Mouse (Mus musculus): ENCODE measurements around the gene Cdkl2. TPM values are rescaled to one million over a fixed set of nuclear protein-coding genes. Genes with fewer than 3 reads are reported as not detected.

Gene Cdkl2
- polyA plus RNA-seq, 1 experiment: 4.4 TPM

- DNase-seq (ENCODE audit: low read depth): no peak
Measured at GRCm38 (mm10) chr5:91993061-91993460, 50.6 kb downstream of the Cdkl2 start.

GRCm38 (mm10) chr5:91991191-91991937 lies 52.3 kb downstream of the Cdkl2 start:
- TF ChIP-seq POLR2A (IDR thresholded peaks at IDR 0.05; ENCODE audit: borderline replicate concordance, extremely low read depth, insufficient read depth, insufficient read length, poor library complexity, severe bottlenecking): no peak
- no peak for TF ChIP-seq CTCF (IDR thresholded peaks at IDR 0.05; ENCODE audit: borderline replicate concordance, extremely low read depth, insufficient read depth, insufficient read length)
- DNase-seq (ENCODE audit: low read depth): no peak

More at GRCm38 (mm10) chr5:91993061-91993460, 50.6 kb downstream of the Cdkl2 start:
- TF ChIP-seq CTCF (IDR thresholded peaks at IDR 0.05; ENCODE audit: borderline replicate concordance, extremely low read depth, insufficient read depth, insufficient read length) (no peak), POLR2A (IDR thresholded peaks at IDR 0.05; ENCODE audit: borderline replicate concordance, extremely low read depth, insufficient read depth, insufficient read length, poor library complexity, severe bottlenecking) (no peak)

GRCm38 (mm10) chr5:91989261-91989660 lies 54.4 kb downstream of the Cdkl2 start:
- TF ChIP-seq POLR2A (IDR thresholded peaks at IDR 0.05; ENCODE audit: borderline replicate concordance, extremely low read depth, insufficient read depth, insufficient read length, poor library complexity, severe bottlenecking) (no peak), CTCF (IDR thresholded peaks at IDR 0.05; ENCODE audit: borderline replicate concordance, extremely low read depth, insufficient read depth, insufficient read length) (no peak)
- DNase-seq (ENCODE audit: low read depth): peak; percentile 19

GRCm38 (mm10) chr5:91987799-91988198 lies 55.9 kb downstream of the Cdkl2 start:
- TF ChIP-seq CTCF (IDR thresholded peaks at IDR 0.05; ENCODE audit: borderline replicate concordance, extremely low read depth, insufficient read depth, insufficient read length): no peak
- no peak for TF ChIP-seq POLR2A (IDR thresholded peaks at IDR 0.05; ENCODE audit: borderline replicate concordance, extremely low read depth, insufficient read depth, insufficient read length, poor library complexity, severe bottlenecking)
- DNase-seq (ENCODE audit: low read depth): no peak

- DNase-seq (ENCODE audit: low read depth): no peak
- no peak for TF ChIP-seq CTCF (IDR thresholded peaks at IDR 0.05; ENCODE audit: borderline replicate concordance, extremely low read depth, insufficient read depth, insufficient read length)
- no peak for TF ChIP-seq POLR2A (IDR thresholded peaks at IDR 0.05; ENCODE audit: borderline replicate concordance, extremely low read depth, insufficient read depth, insufficient read length, poor library complexity, severe bottlenecking)
Measured at GRCm38 (mm10) chr5:91987236-91987635, 56.4 kb downstream of the Cdkl2 start, which contains the start of gene Odaph. Gene Odaph, plus strand, starts transcription at chr5:91987475.

GRCm38 (mm10) chr5:91985721-91986120 lies 58.0 kb downstream of the Cdkl2 start:
- DNase-seq (ENCODE audit: low read depth): peak; percentile 40
- TF ChIP-seq CTCF (IDR thresholded peaks at IDR 0.05; ENCODE audit: borderline replicate concordance, extremely low read depth, insufficient read depth, insufficient read length): no peak
- TF ChIP-seq POLR2A (IDR thresholded peaks at IDR 0.05; ENCODE audit: borderline replicate concordance, extremely low read depth, insufficient read depth, insufficient read length, poor library complexity, severe bottlenecking): no peak

GRCm38 (mm10) chr5:91983490-91983889 lies 60.2 kb downstream of the Cdkl2 start:
- TF ChIP-seq POLR2A (IDR thresholded peaks at IDR 0.05; ENCODE audit: borderline replicate concordance, extremely low read depth, insufficient read depth, insufficient read length, poor library complexity, severe bottlenecking) (no peak), CTCF (IDR thresholded peaks at IDR 0.05; ENCODE audit: borderline replicate concordance, extremely low read depth, insufficient read depth, insufficient read length) (no peak)
- DNase-seq (ENCODE audit: low read depth): no peak

- DNase-seq (ENCODE audit: low read depth): no peak
- TF ChIP-seq POLR2A (IDR thresholded peaks at IDR 0.05; ENCODE audit: borderline replicate concordance, extremely low read depth, insufficient read depth, insufficient read length, poor library complexity, severe bottlenecking) (no peak), CTCF (IDR thresholded peaks at IDR 0.05; ENCODE audit: borderline replicate concordance, extremely low read depth, insufficient read depth, insufficient read length) (no peak)
Measured at GRCm38 (mm10) chr5:91981176-91981840, 62.4 kb downstream of the Cdkl2 start.

- no peak for DNase-seq (ENCODE audit: low read depth)
- TF ChIP-seq POLR2A (IDR thresholded peaks at IDR 0.05; ENCODE audit: borderline replicate concordance, extremely low read depth, insufficient read depth, insufficient read length, poor library complexity, severe bottlenecking) (no peak), CTCF (IDR thresholded peaks at IDR 0.05; ENCODE audit: borderline replicate concordance, extremely low read depth, insufficient read depth, insufficient read length) (no peak)
Measured at GRCm38 (mm10) chr5:91977397-91977770, 66.3 kb downstream of the Cdkl2 start.

- DNase-seq (ENCODE audit: low read depth): no peak
- TF ChIP-seq CTCF (IDR thresholded peaks at IDR 0.05; ENCODE audit: borderline replicate concordance, extremely low read depth, insufficient read depth, insufficient read length): no peak
Measured at GRCm38 (mm10) chr5:91976566-91977396, 66.9 kb downstream of the Cdkl2 start.

GRCm38 (mm10) chr5:91975758-91976157 lies 67.9 kb downstream of the Cdkl2 start:
- no peak for DNase-seq (ENCODE audit: low read depth)
- TF ChIP-seq CTCF (IDR thresholded peaks at IDR 0.05; ENCODE audit: borderline replicate concordance, extremely low read depth, insufficient read depth, insufficient read length) (no peak), POLR2A (IDR thresholded peaks at IDR 0.05; ENCODE audit: borderline replicate concordance, extremely low read depth, insufficient read depth, insufficient read length, poor library complexity, severe bottlenecking) (no peak)
